Mouse (Mus musculus): ENCODE results near the gene Impad1. TPM values are rescaled to one million over a fixed set of nuclear protein-coding genes. Genes with fewer than 3 reads are reported as not detected.

The Impad1 gene
- 21.1 and 25.4 TPM in 2 replicates for polyA plus RNA-seq (2012; rRNA removed)

DNA sequence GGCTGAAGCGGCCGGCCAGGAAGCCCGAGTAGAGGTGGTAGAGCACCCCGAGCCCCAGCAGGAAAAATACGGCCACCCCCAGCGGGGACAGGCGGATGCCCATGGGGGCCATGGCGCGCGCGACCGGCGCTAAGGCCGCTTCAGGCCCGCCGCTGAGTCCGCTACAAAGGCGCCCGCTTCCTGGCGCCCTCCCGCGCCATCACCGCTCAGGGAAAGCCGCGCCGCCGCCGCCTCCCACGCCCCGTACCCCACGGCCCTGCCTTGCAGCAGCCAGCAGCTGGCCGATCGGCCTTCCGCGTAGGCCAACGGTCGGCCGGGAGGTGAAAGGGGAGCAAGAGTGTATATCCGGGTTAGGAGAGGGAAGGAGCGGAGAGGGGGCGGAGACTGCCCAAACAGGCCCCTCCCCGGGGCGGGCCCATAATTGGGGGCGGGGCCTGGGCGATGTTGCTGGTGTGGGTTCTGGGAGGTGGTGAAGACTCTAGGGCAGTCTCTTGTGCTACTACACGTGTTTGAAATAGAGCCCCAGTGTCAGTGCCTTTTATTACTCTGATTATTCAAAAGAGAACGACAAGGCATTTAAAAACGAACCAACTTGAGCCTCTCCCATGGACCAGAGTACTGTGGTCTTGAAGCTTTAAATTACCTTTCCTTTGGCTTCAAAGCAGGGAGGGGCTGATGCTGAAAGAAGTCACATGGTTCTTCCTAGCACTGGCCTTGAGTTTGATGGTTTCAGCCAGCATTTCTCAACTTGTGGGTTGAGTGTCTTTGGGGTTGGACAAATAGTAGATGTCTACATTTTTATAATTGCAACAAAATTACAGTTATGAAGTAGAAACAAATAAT lies at the start of gene Impad1:
TSS of gene Impad1 (minus strand) at position 364 of the 843 bp plus-strand sequence.
- DNase-seq (ENCODE audit: low spot score) = peak; percentile 79

DNA sequence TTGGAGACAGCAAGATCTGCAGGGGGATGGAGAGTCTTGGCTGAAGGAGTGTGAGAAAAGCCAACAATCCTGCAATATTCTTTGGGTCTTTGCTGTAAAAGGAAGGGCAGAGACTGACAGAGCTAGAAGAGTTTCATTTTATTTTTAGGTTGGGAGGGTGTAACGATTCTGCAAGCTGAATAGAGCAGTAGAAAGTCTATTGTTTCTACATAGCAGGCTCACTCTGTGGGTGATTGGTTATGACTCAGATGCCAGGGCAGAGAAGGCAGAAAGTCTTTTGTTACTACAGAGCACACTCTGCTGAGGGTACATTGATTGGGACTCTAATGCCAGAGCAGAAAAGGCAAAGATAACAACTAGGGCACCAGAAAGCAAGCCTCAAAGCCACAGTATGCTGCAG lies 47.0 kb upstream of the Impad1 start:
- no peak for DNase-seq (ENCODE audit: low spot score)

DNA sequence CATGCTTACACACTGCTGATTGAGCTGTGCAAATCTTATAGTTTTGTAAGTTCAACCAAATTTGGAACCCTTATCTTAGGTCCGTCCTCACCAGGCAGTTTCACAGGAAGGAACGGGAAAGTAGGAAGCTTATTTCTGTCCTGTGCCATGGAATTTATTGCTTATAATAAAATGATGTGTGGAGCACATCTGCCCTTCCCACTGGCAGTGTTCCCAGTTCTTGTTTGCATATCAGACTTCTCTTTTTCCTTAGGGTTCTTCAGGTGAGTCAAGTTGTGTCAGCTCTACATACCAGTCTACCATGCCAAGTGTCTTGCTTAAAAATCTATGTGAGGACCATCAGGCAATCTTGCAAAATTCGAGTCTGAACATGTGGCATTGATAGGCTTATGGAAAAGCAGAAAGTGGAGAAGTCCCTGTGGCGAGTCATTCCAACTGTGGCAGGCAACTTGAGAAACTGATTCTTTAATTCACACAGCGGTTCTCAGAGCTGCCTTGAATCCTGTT lies 40.7 kb upstream of the Impad1 start:
- DNase-seq (ENCODE audit: low spot score) = no peak

DNA sequence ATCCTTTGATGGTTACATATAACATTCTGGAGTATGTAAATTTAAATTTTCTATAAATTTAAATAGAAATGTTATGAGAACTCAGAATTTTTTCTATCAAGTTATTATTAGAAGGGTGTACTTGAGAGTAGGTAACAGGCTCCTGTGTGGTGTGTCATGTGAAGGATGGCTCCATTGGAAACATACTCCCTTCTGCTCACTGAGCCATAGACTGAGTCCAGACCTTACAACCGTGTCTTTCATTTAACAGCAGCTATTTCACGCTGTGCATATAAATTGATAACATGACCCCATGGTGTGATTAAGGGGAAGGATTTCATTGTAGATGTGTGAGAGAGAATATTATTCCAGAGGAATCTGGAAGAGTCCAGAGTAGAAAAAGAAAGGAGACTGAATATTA lies 35.0 kb upstream of the Impad1 start:
- no peak for DNase-seq (ENCODE audit: low spot score)

DNA sequence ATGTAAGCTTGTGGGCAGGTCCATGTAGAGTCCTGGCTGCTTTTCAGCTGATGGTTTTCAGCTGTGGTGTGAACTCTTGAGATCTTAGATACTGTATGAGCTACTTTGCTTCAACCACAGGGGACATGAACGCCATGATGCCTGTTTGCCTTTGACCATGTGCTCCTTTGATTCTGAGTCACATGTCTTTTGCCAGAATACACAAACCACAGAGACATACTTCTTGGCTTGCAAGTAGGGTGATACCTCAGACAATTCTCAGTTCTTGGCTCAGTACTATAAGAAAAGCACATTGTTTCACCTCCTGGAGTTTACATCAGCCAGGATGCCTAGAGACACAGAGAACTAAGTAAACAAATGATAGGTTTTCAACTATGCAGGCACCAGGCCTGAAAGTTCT lies 29.0 kb upstream of the Impad1 start:
- no peak for DNase-seq (ENCODE audit: low spot score)

DNA sequence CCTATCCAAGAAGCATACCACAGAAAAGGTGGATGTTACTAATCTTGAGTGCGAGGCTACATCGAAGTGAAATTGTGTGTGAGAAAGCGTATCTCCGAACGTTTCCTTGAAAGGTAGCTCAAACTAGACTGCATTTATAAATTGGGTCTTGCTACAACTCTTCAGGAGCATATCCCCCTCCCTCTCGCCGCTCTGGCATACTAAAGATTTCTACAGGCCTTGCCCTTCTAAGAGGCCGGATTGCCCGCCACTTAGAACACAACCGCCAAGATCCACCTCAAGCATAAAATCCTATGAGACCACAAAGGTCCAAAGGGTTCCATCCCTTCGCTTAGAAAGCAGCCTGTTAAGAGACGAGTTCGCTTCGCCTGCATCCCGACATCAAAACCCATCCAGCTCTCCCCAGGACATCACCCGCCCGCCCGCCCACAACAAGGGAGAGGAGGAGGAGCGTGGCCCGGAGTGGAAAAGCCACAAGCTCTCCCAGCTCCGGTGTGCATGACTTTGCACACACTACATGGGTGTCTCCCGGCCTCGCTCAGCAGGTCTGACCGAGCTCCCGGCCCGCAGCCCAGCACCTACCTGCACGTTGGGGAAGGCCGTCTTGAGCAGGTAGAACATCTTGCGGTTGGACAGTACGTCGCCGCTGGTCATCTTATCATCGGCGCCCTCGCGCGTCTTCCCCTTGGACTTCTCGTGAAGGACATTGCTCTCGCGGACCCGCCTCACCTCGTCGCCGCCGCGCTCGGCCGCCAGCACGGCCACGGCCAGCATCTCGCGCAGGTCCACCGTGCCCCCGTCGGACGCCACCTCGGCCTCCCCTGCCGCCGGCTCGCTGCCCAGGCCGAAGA lies 789 bp downstream of the Impad1 start:
- no peak for DNase-seq (ENCODE audit: low spot score)

DNA sequence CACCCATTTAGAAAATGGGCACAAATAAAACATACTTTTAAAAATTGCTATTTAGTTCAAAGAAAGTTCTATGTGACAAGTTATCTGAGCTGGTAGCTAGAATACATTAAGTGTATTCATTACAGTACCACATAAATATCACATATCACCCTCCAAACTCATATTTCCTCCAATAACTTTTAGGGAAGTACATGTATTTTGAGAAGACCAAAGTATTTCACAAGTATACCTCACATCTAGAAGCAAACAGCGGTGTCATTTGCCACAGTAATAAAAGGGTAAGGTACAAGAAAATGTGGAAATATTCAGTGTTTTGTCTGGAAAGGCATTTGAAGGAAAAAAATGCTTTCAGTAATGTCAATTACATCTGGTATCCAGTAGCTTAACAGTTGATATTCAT lies 2.0 kb downstream of the Impad1 start:
- no peak for DNase-seq (ENCODE audit: low spot score)

DNA sequence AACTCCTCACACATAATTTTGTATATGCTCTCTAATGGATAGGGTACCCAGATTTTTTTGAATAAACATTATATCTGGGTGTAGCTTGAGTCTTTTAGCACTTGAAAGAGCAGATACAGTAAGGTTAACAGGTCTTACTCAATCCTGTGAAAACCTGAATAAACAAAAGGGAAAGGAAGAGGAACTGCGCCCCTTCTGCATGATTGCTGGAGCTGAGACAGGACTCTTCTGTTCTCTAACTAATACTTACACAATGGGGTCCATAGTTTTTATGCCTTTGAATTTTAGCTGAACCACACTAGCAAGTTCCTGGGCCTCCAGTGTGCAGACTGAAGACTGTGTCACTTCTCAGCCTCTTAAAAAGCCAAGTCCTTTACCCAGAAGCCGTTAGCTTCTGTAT lies 8.0 kb downstream of the Impad1 start:
- DNase-seq (ENCODE audit: low spot score) = no peak

DNA sequence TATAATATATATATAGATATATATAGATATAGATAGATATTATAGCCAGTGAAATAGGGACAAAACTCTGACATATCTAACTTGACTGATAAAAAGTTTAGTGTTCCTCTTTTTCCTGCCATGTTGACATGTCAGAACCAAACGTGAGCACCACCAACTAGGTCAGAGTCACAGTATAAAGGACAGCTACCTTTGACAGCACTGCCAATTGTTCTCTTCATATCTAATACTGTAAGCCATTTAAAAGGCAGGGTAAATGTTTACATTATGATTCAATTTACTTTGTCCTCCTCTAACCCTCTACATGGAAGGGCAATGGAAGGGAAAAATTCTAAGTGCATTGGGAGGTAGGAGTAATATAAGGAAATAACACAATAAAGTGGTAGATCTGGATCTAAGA lies 8.8 kb downstream of the Impad1 start:
- no peak for DNase-seq (ENCODE audit: low spot score)

DNA sequence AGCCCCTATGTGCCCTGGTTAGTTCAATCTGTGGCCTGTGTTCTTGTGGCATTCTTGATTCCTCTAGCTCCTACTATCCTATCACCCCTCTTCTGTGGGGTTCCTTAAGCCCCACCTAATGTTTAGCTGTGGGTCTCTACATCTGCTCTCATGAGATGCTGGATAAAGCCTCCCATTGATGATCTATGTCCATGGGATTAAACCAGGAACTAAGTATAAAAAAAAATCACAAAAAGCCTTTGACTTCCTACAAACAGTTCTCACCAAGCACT lies 9.5 kb downstream of the Impad1 start:
- no peak for DNase-seq (ENCODE audit: low spot score)

DNA sequence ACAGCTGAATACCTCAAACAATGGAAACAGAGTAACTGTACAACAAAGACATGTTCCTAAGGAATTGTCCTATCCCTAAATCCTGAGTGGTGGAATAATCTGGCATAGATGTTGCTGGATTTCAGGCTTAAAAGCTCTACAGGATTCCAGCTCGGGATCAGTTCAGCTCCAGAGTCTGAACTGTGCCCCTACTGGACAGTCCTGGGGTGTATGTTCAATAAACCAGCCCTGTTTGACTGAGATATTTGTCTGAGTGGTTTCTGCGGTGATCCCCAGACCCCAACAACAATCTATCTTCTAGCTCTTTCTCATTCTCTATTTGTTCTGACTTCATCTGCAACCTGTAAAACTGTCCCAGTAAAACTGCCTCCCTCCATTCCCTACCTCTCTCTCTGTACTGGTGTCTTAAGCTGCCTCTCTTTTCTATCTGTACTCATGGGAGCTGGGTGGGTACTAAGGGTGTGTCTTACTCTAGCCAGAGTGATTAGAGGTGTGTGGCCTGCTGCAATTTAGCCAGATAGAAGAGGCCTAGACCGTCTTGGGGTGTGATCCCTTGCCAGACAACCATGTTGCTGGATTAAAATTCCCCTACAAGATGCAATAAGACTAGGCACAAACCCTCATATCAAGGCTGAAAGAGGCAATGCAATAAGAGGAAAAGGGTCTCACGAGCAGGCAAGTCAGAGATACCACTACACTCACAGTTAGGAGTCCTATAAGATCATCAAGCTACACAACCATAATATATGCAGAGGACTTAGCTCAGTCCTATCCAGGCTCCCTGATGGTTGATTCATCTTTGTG lies 10.1 kb downstream of the Impad1 start:
- DNase-seq (ENCODE audit: low spot score) = no peak

DNA sequence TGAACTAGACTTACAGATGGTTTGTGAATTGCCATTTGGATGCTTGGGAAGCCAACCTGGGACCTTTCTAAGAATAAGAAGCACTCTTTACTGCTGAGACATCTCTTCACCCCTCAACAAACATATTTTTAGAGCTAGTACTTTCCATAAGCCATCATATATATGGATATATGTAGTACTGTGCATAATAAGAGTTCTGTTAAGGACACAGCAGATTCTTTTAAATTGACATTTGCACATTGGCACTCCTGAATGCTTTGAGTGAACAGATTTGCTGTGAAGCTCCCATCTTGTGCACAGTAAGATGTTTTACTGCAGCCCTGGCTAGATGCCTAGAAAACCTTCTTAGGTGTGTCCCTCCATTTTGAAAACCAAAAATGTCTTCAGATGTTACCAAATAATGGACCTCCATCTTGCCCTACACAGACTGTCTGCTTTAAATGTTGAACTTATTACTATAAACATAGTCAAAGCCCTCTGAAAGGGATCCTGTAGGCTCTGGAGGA lies 13.8 kb downstream of the Impad1 start:
- DNase-seq (ENCODE audit: low spot score) = no peak

DNA sequence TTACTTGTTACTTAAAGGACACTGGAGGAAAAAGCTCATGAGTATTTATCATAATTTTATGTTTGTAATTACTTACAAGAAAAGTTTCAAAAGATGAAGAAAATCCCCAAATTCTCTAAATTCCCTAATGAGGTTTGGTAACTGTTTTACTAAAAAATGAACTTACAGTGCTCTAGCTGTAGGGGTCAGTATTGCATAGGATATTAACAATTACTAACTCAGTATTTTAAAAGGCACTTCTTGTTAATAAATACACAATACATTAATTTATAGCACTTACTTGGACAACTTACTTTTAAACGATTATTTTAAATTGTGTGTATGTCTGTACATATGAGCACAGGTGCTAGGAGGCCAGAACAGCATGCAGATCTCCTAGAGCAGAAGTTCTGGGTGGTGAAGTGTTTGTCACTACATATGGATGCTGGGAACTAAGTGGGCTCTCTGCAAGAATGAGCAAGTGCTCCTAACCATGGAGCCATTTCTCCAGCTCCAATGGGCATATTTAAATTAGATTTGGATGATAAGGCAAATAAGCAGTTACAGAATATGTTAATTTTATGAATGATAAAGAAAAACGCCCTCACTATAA lies 21.5 kb downstream of the Impad1 start:
- no peak for DNase-seq (ENCODE audit: low spot score)

DNA sequence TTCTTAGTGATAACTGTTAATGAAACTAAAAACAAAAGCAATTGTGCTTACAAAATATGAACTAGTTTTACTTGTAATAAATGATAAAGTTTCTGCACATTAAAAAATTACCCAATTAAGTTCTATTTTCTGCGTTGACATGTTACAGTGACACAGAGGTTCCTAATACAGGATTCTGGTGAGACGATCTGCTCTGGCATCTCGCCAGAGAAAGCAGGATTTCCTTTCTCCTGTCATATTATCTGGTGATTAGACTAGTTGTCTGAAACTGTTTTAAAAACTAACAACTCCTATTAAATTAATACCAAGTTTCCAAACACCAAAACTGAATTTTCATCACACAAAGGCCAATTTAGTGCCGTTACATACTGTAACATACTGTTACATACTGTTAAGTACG lies 27.3 kb downstream of the Impad1 start:
- no peak for DNase-seq (ENCODE audit: low spot score)

DNA sequence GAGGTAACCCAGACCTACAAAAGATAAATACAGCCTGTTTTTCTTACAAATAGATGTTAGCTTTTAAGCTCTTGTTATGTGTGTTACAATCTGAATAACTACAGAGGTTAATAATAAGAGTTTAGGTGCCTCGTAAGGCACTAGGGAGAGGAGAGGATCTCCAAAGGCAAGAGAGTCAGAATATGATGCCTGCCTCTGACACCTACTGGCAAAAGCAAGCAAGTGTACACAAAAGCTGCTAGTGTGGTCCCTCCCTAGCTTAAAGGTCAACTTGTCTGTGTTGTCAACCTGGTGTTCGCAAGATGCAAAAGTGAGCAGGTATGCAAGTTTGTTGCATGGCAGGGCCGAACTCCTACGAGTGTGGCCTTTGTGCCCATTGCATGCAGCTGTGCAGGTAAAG lies 34.8 kb downstream of the Impad1 start:
- no peak for DNase-seq (ENCODE audit: low spot score)

DNA sequence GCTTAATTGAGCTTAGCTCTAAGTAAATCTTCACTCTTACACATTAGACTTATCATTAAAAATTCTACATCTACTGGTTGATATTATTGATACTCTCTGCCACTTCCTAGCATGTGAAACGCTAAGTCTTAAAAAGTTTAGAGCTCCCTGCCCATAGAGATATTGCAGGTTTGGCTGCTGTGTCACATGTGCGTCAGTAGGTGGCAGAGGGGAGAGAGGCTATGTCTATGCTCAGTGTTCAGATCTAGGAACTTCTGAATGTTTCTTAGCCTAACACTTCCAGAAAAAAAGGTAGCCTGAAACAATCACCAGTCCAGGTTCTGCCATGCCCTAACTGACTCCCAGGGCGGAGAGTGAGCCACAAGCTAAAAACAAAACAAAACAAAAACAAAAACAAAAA lies 63.7 kb downstream of the Impad1 start:
- DNase-seq (ENCODE audit: low spot score) = no peak

DNA sequence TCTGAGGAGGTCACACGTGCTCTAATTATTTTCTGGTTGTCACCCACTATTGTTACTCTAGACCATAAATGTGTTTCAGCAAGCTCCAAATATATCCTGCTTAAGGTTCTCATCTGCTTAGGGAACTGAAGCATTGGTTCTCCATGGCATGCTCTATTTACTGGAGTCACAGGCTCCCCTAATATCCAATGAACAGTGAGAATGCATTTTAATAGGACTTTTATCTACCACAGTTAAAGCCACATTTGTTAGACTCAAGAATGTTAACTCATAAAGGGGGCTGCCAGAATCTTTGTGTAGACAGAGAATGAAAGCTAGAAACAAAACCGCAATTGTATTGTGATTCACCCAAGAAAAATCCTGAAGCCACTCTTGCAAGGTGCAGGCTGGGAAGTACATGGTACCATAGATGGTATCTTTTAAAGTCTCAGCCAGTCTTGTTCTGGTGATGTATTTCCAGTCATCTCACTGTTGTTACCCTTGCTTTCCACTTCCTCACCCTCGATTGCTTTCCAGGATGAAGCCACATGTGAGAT lies 66.8 kb downstream of the Impad1 start:
- DNase-seq (ENCODE audit: low spot score) = no peak

DNA sequence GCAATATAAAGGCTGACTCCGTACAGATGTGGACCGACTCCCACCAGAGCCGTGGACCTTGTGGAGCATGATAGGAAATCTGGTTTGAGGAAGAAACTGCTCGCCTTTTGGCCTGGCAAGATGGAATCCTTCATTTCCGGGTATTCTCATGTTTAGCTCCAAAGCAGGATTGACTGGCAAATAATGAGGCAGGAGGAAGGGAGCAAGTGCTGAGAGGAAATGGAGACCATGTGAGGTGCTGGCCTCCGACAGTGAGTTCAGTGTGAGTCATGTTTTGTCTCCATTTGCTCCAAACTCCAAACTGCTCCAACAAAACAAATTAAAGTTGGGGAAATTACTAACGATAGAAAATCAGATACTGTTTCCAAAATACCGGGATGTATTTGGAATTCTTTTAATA lies 69.3 kb downstream of the Impad1 start:
- no peak for DNase-seq (ENCODE audit: low spot score)

DNA sequence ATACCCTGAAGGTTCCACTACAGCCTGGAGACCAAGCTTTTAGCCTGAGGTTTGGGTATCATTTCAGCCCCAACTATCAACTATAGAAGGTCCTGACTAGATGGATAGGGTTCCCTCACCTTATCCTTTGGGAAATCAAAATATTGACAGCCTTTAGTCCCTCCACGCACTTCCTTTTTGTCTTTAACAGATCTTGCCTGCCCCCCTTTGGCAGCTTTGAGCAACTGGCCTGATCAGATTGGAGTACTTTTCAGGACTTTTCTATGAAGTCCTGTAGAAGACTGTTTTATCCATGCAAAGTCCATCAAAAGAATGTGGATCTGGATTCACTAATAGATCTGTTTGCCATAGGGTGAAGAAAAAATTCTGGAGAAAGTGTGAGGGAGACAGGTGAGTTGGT lies 71.1 kb downstream of the Impad1 start:
- DNase-seq (ENCODE audit: low spot score) = no peak

DNA sequence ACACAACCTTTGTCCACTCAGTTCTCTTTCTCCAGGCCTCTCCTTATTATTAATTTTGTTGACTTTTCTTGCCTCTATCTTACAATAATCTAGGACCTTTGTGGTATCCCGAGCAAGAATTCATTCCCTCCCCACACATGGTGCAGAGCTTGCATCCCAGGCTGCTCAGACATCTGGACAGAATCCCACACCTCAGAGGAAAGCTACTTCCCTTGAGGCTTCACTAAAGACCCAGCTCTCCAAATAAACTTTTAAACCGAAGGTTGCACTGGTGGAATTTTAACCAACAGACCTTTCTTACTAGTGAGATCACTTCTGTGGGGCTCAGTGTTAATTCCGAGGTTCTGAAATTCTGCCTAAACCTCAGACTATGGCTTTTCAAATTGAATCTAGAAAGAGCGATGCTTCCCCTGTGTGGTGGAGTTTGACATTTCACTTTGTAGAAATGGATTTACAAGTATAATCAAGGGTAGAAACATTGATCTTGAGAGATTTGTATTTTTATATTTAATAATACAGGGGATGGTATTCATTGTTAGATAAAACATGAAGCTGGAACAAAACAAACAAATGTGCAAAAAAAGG lies 75.3 kb downstream of the Impad1 start:
- DNase-seq (ENCODE audit: low spot score) = no peak
